Comparison of ENCODE assay signal across 11 mouse cellular contexts in the genomic region with DNA sequence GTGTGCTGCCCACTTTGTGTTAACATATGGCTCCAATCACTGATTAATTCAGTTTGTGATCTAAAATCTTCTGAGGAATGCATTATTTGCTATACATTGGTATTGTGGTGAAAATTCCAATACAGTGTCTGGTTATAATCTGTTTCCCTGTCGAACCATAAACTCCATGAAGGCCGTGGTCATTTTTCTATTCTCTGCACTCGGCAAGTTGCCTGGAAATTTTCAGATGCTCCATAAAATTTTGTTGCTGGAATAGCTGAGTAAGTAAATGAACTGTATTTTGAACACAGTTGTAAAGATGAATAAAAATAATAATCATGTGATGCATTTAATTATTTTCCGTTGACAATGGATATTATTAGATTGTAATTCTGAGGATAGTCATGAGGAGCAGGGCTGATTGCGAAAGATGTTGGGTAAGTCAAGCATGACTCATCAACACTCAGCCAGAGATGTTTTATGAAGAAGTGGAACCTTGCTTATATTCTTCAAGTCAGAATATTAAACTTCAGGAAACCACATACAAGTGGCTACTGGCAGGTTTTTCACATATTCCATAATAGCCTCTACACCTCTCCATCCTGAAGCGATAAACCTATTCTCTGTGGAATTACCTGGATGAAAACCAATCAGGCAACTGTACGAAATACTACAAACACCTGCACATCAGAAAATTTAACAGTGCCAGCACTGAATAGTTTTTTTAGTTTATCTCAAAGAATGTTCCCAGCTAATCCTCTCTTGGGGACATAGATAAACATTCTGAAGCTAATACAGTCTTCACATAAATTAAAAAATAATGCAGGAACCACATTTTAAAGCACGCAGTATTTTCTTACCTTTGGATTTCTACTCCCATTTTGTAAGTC.
DNase-seq lines count a peak whose midpoint lies in the region; ATAC-seq lines count a peak whose summit lies in the region.
"Had no signal": no experiment of that assay in that cellular context is flagged by ENCODE, and none has a peak within 500 bp of the region (broad histone marks: within the 10 kb centered on the region; RNA-seq: fewer than 3 reads in every experiment).

No protein-coding gene starts in this region.

- DNase-seq in gastrocnemius, adult 18-20 months (ENCODE audit: low spot score): peak; percentile 50
- DNase-seq in gastrocnemius, adult 8-10 months (ENCODE audit: low spot score in 2 of 2): no peak
- peak; percentile 5 to 12 for DNase-seq in monocyte, adult 2 months (ENCODE audit: low read depth in 1 of 2, low spot score in 2 of 2)
- no peak for DNase-seq in spleen, postnatal 36 days (ENCODE audit: low spot score in 2 of 2)
- no peak for DNase-seq in left cerebral cortex, postnatal 10 days (ENCODE audit: extremely low spot score in 1 of 2, low spot score in 2 of 2)
- DNase-seq in right cerebral cortex, adult 18-20 months: no peak
- DNase-seq: cerebellum, adult 9-11 months; kidney, postnatal 10 days; retina, postnatal 1 day had no signal

- intact Hi-C loops in left cerebral cortex, postnatal 10 days (cut with DNase I): no loop called here

- no peak for ATAC-seq in monocyte, adult 5-6 weeks (replicated peaks; ENCODE audit: insufficient number of reproducible peaks, low FRiP score, low TSS enrichment, poor library complexity, severe bottlenecking)
- ATAC-seq in hematopoietic stem cell, adult 5-6 weeks (replicated peaks in 1 of 2; ENCODE audit: insufficient read depth in 1 of 2, low FRiP score in 2 of 2, low TSS enrichment in 1 of 2, low read depth in 1 of 2, poor library complexity in 2 of 2, severe bottlenecking in 2 of 2): peak; percentile 62 to 68; a peak in 3 of 4 replicates

Comparison
In these comparisons a context has a peak if more than half of its experiments do, and no peak if none do; other contexts are left out.
1. DNase-seq: peak in gastrocnemius, adult 18-20 months (single experiment) and monocyte, adult 2 months (2 of 2); none in gastrocnemius, adult 8-10 months (0 of 2), spleen, postnatal 36 days (0 of 2), left cerebral cortex, postnatal 10 days (0 of 2) and right cerebral cortex, adult 18-20 months (single experiment).